Mouse (Mus musculus): Measurements from ENCODE around the gene Vasn. TPM values are rescaled to one million over a fixed set of nuclear protein-coding genes. Genes with fewer than 3 reads are reported as not detected.
A peak's percentile ranks its signal among the peaks of the same experiment; 100 is the strongest.

Vasn gene
- total RNA-seq, 2 experiments from 2014 or later = 8.3 to 10.9 TPM

DNA sequence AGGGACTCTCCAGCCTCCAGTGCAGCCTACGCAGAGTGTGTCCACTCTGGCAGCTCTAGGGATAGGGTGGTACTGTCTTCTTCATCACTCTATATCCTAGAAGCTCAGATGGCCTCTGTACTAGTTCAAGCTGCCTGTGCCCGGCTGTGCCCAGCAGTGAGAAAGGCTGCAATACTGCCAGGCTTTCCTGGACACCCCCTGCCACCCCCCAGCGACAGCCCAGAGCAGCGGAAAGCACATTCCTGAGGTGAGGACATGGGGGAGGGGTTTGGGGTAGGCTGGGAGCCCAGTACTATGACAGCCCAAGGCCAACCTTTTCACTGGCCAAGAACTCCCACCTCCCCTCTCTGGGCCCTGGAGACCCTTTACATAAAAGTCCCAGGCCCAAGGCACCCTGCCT is 4.0 kb upstream of the Vasn start:
- intact Hi-C loops (cut with DNase I) = no loop called here
- no peak for DNase-seq (ENCODE audit: low spot score in 2 of 2)

DNA sequence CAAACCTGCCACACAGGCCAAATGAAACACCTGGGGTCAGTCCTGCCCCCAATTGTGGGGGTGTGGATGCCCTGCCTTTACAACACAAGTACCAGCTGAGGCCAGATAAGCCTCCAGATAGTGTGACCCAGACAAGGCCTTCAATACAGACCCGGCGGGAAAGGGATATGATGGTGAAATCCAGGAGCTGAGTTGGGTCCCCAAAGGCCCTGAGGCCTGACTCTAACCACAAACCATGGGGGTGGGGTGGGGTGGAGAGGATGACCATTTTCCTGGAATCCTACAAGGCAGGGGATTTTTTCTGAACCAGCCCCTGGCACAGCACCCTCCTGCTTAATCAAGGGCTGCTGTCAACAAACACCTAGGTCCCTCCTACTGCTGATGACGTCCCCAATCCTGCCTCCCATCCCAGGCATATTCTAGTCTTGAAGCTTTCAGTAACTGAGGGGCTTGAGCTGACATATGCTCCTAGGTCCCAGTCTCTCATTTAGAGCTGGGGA is 800 bp upstream of the Vasn start:
- no peak for DNase-seq (ENCODE audit: low spot score in 2 of 2)
- intact Hi-C loops (cut with DNase I) = no loop called here

DNA sequence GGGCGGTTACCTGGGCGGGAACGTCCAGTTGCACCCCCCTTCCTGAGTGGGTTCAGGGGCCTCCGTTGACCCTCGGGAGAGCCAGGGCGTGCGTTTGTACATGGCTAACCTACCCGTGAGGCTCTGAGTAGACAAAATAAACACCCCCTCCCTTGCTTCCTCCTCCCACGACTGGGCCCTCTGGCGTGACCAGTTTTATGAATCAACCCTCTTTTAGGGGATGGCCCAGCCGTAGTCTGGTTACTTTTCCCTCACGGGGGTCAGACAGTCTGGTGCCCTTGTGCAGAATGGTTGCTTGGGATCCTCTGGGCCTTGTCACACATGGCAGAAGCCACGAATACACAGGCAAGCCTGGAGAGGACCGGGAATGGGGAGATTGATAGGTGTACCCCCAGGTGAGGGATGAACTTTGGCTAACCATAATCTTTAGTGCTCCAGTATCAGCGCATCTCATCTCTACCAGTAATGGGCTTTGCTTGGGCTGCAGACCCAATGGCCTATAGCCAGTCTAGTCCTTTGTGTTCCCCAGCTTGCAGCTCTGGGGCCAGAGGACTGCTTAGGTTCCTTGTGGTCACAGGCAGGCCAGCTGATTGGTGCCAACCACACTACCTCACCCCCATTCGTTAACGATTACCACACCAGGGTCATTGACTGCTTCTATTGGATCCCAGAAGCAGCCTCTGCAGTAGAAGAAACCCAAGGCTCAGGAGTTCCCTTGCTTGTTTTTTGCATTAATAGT is 695 bp downstream of the Vasn start:
- intact Hi-C loops (cut with DNase I) = no loop called here
- DNase-seq (ENCODE audit: low spot score in 2 of 2) = no peak

GRCm38 (mm10) chr16:4641119-4641838 is 1.5 kb downstream of the Vasn start:
- intact Hi-C loops (cut with DNase I) = no loop called here
- no peak for DNase-seq (ENCODE audit: low spot score in 2 of 2)

- peak; percentile 66 to 86 for DNase-seq (ENCODE audit: low spot score in 2 of 2)
- intact Hi-C loops (cut with DNase I) = no loop called here
These were observed 2.4 kb downstream of the Vasn start for GRCm38 (mm10) chr16:4642190-4642589.

- DNase-seq (ENCODE audit: low spot score in 2 of 2) = no peak
- intact Hi-C loops (cut with DNase I) = no loop called here
These were observed 3.2 kb downstream of the Vasn start for GRCm38 (mm10) chr16:4642937-4643336.

GRCm38 (mm10) chr16:4643670-4644419 is 4.1 kb downstream of the Vasn start:
- intact Hi-C loops (cut with DNase I) = no loop called here
- peak; percentile 81 to 85 for DNase-seq (ENCODE audit: low spot score in 2 of 2)

DNA sequence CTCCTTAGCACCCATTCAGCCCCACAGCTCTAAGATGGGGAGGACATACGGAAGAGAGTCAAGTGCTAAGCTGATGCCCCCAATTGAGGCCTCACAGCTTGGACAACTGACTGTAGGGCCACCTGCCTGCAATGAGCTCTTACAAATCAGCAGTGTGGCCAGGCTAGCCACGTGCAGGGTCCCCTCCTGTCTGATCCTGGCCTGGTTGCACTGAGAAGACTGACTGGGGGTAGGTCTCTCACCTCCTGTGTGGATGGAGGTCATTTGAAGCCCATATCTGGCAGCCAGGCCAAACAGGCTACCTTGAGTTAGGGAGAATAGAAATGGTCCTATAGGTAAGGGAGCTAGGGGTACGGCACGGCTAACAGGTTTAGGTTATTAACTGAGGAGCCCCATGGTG is 6.1 kb downstream of the Vasn start:
- intact Hi-C loops (cut with DNase I) = no loop called here
- no peak for DNase-seq (ENCODE audit: low spot score in 2 of 2)

DNA sequence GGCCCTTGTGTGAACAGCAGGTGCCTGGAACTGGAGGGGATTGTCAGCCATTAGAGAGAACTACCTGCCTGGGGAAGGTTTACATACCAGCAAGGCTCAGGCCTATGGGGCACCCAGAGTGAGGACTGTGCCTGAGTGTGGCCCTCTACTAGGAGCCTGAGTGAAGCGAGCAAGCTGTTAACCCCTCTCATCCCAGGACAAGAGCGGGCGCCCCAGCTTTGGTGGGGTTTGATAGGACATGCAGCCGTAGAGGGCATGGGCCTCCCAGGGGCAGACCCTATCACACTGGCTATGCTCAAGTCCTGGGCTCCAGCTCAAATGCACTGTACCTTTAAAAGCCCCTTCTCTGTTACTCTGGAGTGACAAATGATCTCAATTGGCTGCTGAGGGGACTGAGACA is 7.1 kb downstream of the Vasn start:
- no peak for DNase-seq (ENCODE audit: low spot score in 2 of 2)
- intact Hi-C loops (cut with DNase I) = no loop called here

- intact Hi-C loops (cut with DNase I) = no loop called here
- DNase-seq (ENCODE audit: low spot score in 2 of 2) = no peak
These were observed 8.0 kb downstream of the Vasn start for GRCm38 (mm10) chr16:4647651-4648141.

DNA sequence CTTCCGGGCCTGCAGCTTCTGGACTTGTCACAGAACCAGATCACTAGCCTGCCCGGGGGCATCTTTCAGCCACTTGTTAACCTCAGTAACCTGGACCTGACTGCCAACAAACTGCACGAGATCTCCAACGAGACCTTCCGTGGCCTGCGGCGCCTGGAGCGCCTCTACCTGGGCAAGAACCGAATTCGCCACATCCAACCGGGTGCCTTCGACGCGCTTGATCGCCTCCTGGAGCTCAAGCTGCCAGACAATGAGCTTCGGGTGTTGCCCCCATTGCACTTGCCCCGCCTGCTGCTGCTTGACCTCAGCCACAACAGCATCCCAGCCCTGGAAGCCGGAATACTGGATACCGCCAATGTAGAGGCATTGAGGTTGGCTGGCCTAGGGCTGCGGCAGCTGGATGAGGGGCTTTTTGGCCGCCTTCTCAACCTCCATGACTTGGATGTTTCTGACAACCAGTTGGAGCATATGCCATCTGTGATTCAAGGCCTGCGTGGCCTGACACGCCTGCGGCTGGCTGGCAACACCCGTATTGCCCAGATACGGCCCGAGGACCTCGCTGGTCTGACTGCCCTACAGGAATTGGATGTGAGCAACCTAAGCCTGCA is 8.8 kb downstream of the Vasn start:
- DNase-seq (ENCODE audit: low spot score in 2 of 2) = no peak
- intact Hi-C loops (cut with DNase I) = no loop called here

DNA sequence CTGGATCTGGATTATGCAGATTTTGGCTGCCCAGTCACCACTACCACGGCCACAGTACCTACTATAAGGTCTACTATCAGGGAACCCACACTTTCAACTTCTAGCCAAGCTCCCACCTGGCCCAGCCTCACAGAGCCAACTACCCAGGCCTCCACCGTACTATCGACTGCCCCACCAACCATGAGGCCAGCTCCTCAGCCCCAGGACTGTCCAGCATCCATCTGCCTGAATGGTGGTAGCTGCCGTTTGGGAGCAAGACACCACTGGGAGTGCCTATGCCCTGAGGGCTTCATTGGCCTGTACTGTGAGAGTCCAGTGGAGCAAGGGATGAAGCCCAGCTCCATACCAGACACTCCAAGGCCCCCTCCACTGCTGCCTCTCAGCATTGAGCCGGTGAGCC is 9.5 kb downstream of the Vasn start:
- DNase-seq (ENCODE audit: low spot score in 2 of 2) = no peak
- intact Hi-C loops (cut with DNase I) = no loop called here

GRCm38 (mm10) chr16:4649692-4650091 is 10.0 kb downstream of the Vasn start:
- intact Hi-C loops (cut with DNase I) = no loop called here
- DNase-seq (ENCODE audit: low spot score in 2 of 2) = no peak

GRCm38 (mm10) chr16:4650161-4650560 is 10.4 kb downstream of the Vasn start:
- no peak for DNase-seq (ENCODE audit: low spot score in 2 of 2)
- intact Hi-C loops (cut with DNase I) = no loop called here

DNA sequence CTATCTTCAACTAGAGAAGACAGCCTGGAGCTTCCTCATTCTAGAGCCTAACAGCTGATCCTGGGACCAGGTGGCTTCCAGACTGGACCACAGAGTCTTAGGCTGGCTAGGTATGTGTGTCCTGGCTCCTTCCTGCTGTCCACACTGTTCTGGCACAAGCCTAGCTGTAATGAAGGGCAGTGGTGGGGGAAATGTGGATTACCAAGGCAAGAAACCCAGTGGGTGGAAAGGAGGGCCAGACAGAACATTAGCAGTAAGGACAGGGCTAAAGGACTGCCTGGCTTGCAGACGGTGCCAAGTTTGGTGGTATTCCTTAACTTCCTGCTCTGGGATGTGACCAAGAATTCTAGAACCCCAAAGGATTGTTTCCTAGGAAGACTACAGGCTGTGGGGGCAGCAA is 11.3 kb downstream of the Vasn start:
- DNase-seq (ENCODE audit: low spot score in 2 of 2) = no peak
- intact Hi-C loops (cut with DNase I) = no loop called here

DNA sequence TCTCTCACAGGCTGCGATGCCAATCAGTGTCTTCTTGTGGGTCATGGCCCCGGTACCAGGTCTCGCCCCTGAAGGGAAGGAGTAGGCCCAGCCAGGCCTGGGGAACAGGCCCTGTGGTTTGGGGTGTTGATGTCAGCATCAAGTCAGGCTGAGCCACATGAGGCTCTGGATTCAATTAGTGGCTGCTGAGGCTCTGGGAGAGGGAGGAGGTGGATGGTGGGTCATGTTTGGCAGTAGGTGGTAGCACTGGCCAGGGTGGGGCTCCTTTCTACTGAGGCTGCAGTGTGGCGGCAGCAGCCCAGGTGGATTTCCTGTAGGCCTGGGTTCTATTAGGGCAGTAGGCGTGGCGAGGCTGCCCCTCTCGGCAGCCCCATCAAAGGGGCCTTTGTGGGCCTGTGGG is 11.9 kb downstream of the Vasn start:
- no peak for DNase-seq (ENCODE audit: low spot score in 2 of 2)
- intact Hi-C loops (cut with DNase I) = no loop called here

- intact Hi-C loops (cut with DNase I) = no loop called here
- no peak for DNase-seq (ENCODE audit: low spot score in 2 of 2)
These were observed 13.1 kb downstream of the Vasn start for GRCm38 (mm10) chr16:4652707-4653416.

DNA sequence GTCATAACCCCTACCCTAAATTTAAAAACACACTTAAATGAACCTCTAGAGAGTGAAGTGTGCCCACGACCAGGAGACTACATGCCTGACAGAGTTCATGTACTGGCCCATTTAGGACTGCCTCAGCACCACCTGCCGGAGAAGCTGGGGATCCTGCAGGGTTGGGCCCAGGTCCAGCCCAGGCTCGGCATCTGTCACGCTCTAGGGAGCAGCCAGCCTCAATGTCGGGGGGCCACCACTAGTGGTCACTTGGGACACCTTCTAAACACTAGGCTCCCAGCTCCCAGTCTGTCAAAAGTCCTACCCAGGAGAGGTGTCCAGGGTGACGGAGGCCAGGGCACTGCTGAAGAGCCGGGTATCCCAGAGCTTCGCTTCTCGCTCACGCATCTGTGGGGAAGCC is 15.0 kb downstream of the Vasn start:
- intact Hi-C loops (cut with DNase I) = no loop called here
- DNase-seq (ENCODE audit: low spot score in 2 of 2) = no peak

DNA sequence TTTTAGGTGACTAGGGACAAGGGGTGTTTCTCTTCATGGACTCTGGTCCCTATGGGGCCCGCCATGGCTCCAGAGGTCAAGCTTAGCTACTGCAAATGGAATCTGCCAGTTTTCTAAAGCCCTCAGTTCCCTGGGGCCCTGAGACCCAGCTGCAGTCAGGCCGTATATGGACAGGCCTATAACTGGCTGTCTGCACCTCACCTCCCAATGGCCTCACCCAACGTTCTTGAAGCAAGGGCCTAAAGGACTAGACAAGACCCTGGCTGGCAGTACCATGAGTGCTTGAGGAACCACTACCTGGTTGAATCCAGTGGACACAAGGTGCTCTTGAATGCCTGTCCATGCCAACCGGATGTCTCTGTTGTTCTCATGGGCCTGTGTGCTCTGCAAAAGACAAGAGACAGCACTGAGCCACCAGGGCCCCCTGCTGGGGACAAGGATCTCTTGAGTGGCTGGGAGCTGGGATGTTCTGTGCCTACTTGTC is 15.6 kb downstream of the Vasn start:
- intact Hi-C loops (cut with DNase I) = no loop called here

More for the DNA sequence above, 15.6 kb downstream of the Vasn start:
- DNase-seq (ENCODE audit: low spot score in 2 of 2) = no peak

Data from left cerebral cortex, postnatal 14 days (tissue).